Mouse (Mus musculus) heart, embryonic 10.5 days (tissue): Measurements from ENCODE around the gene Acbd6. TPM values are rescaled to one million over a fixed set of nuclear protein-coding genes. Genes with fewer than 3 reads are reported as not detected.
A peak's percentile ranks its signal among the peaks of the same experiment; 100 is the strongest.

ENCODE experiments used
- DNase-seq: peaks from one replicate; pipeline ENCODE4 v3.0.0-alpha.2; 2017; ENCODE audit warnings: low spot score
- H3K27ac ChIP-seq: fragments of 300-500 bp; sonication (generic); 2 replicates; pipeline ENCODE4 v1.5.1; 2016; ENCODE audit warnings: mild to moderate bottlenecking
- H3K27me3 ChIP-seq: fragments of 300-500 bp; sonication (generic); 2 replicates; pipeline ENCODE4 v1.6.1; 2016; ENCODE audit warnings: mild to moderate bottlenecking; ENCODE audit not compliant: poor library complexity, insufficient read depth, severe bottlenecking
- H3K36me3 ChIP-seq: fragments of 300-500 bp; sonication (generic); 2 replicates; pipeline ENCODE4 v1.6.1; 2016; ENCODE audit warnings: mild to moderate bottlenecking, moderate library complexity
- H3K4me1 ChIP-seq: fragments of 300-500 bp; sonication (generic); 2 replicates; pipeline ENCODE4 v1.6.1; 2016; ENCODE audit warnings: mild to moderate bottlenecking
- H3K4me3 ChIP-seq: fragments of 300-500 bp; sonication (generic); 2 replicates; pipeline ENCODE4 v1.5.1; 2016; ENCODE audit warnings: mild to moderate bottlenecking, moderate library complexity
- H3K9me3 ChIP-seq: fragments of 300-500 bp; sonication (generic); 2 replicates; pipeline ENCODE4 v1.6.1; 2016; ENCODE audit warnings: mild to moderate bottlenecking, moderate library complexity
- WGBS: fragments of 180-500 bp; shearing (Covaris S2); methylation state at CpG from one replicate; pipeline ENCODE4 v1.1.7; 2016; 5-methylcytosine and 5-hydroxymethylcytosine counted together
- polyA plus RNA-seq: library from polyadenylated mRNA; unstranded; fragments of >200 nt; fragmentation: Nextera tagmentation; extraction: Ambion mirVana; gene quantifications from 2 replicates; pipeline ENCODE4 v1.2.1, GENCODE M21; 2016

The Acbd6 gene
- 55.6 and 71.2 TPM in 2 replicates for polyA plus RNA-seq

- H3K4me1 ChIP-seq, result peaks cover 14% of the 10 kb centered on the region; the same call in 1 of the 2 replicates
- WGBS, result under 1% methylated on average over 83 of the region's 83 CpGs
- no peaks in the 10 kb centered on the region for H3K27me3 ChIP-seq
- peak within 1 kb of the TSS; percentile 100 for H3K4me3 ChIP-seq
- peak; percentile 87 for DNase-seq
- no peaks in the 10 kb centered on the region for H3K9me3 ChIP-seq
- peak within 1 kb of the TSS; percentile 95 for H3K27ac ChIP-seq
- H3K36me3 ChIP-seq, result no peaks in the 10 kb centered on the region
These were observed at the start of gene Acbd6 for GRCm38 (mm10) chr1:155558012-155558842. Gene Acbd6 (plus strand): TSS chr1:155558120.

GRCm38 (mm10) chr1:155510263-155510662 lies 47.7 kb upstream of the Acbd6 start:
- DNase-seq, result no peak
- H3K27me3 ChIP-seq, result no peaks in the 10 kb centered on the region
- H3K9me3 ChIP-seq, result no peaks in the 10 kb centered on the region
- 62% methylated on average over 10 of the region's 10 CpGs for WGBS
- no peak overlapping the region for H3K27ac ChIP-seq
- H3K4me1 ChIP-seq, result peaks cover 5% of the 10 kb centered on the region
- H3K36me3 ChIP-seq, result no peaks in the 10 kb centered on the region
- no peak overlapping the region for H3K4me3 ChIP-seq

- 89% methylated on average over 4 of the region's 4 CpGs for WGBS
- no peaks in the 10 kb centered on the region for H3K4me1 ChIP-seq
- no peak for DNase-seq
These were observed 42.1 kb upstream of the Acbd6 start for GRCm38 (mm10) chr1:155515866-155516265.

GRCm38 (mm10) chr1:155516594-155516993 lies 41.3 kb upstream of the Acbd6 start:
- no peak overlapping the region for H3K4me3 ChIP-seq
- no peaks in the 10 kb centered on the region for H3K9me3 ChIP-seq
- no peak for DNase-seq
- WGBS, result 45% methylated on average over 7 of the region's 7 CpGs
- H3K27ac ChIP-seq, result no peak overlapping the region
- no peaks in the 10 kb centered on the region for H3K36me3 ChIP-seq
- no peaks in the 10 kb centered on the region for H3K27me3 ChIP-seq
- peaks cover 7% of the 10 kb centered on the region; the same call in 1 of the 2 replicates for H3K4me1 ChIP-seq

More at GRCm38 (mm10) chr1:155515866-155516265, 42.1 kb upstream of the Acbd6 start:
- Histone ChIP-seq H3K9me3 (no peaks in the 10 kb centered on the region), H3K27ac (no peak overlapping the region), H3K36me3 (no peaks in the 10 kb centered on the region), H3K27me3 (no peaks in the 10 kb centered on the region), H3K4me3 (no peak overlapping the region)

- Histone ChIP-seq H3K4me1 (peaks cover 7% of the 10 kb centered on the region; the same call in 1 of the 2 replicates), H3K36me3 (no peaks in the 10 kb centered on the region), H3K27me3 (no peaks in the 10 kb centered on the region), H3K4me3 (no peak overlapping the region), H3K9me3 (no peaks in the 10 kb centered on the region), H3K27ac (no peak overlapping the region)
- DNase-seq, result no peak
- 75% methylated on average over 5 of the region's 5 CpGs for WGBS
These were observed 40.9 kb upstream of the Acbd6 start for GRCm38 (mm10) chr1:155517060-155517459.

- WGBS, result 93% methylated on average over 4 of the region's 4 CpGs
These were observed 37.6 kb upstream of the Acbd6 start for GRCm38 (mm10) chr1:155520285-155520684.

GRCm38 (mm10) chr1:155522493-155522892 lies 35.4 kb upstream of the Acbd6 start:
- WGBS, result 81% methylated on average over 4 of the region's 4 CpGs
- Histone ChIP-seq H3K4me3 (no peak overlapping the region), H3K36me3 (no peaks in the 10 kb centered on the region), H3K4me1 (peaks cover 28% of the 10 kb centered on the region), H3K9me3 (no peaks in the 10 kb centered on the region), H3K27me3 (no peaks in the 10 kb centered on the region), H3K27ac (no peak overlapping the region)
- DNase-seq, result no peak

More at GRCm38 (mm10) chr1:155520285-155520684, 37.6 kb upstream of the Acbd6 start:
- Histone ChIP-seq H3K36me3 (no peaks in the 10 kb centered on the region), H3K27me3 (no peaks in the 10 kb centered on the region), H3K4me1 (peaks cover 15% of the 10 kb centered on the region), H3K27ac (no peak overlapping the region), H3K4me3 (no peak overlapping the region), H3K9me3 (no peaks in the 10 kb centered on the region)
- no peak for DNase-seq

GRCm38 (mm10) chr1:155526176-155526575 lies 31.7 kb upstream of the Acbd6 start:
- Histone ChIP-seq H3K27me3 (no peaks in the 10 kb centered on the region), H3K4me1 (peaks cover 55% of the 10 kb centered on the region), H3K27ac (no peak overlapping the region), H3K9me3 (peaks cover 6% of the 10 kb centered on the region; the same call in 1 of the 2 replicates), H3K4me3 (no peak overlapping the region), H3K36me3 (no peaks in the 10 kb centered on the region)
- 47% methylated on average over 5 of the region's 5 CpGs for WGBS
- DNase-seq, result no peak

GRCm38 (mm10) chr1:155527027-155527786 lies 30.7 kb upstream of the Acbd6 start:
- peaks cover 6% of the 10 kb centered on the region; the same call in 1 of the 2 replicates for H3K9me3 ChIP-seq
- H3K4me3 ChIP-seq, result peak overlapping the region; percentile 27
- peaks cover 52% of the 10 kb centered on the region for H3K4me1 ChIP-seq
- WGBS, result 10% methylated on average over 12 of the region's 12 CpGs
- peak overlapping the region; percentile 79 for H3K27ac ChIP-seq
- no peaks in the 10 kb centered on the region for H3K27me3 ChIP-seq
- no peak for DNase-seq
- H3K36me3 ChIP-seq, result no peaks in the 10 kb centered on the region

GRCm38 (mm10) chr1:155527787-155528158 lies 30.1 kb upstream of the Acbd6 start:
- peaks cover 6% of the 10 kb centered on the region; the same call in 1 of the 2 replicates for H3K9me3 ChIP-seq
- no peaks in the 10 kb centered on the region for H3K27me3 ChIP-seq
- H3K27ac ChIP-seq, result peak overlapping the region; percentile 79
- no peaks in the 10 kb centered on the region for H3K36me3 ChIP-seq
- H3K4me3 ChIP-seq, result peak overlapping the region; percentile 31
- WGBS, result 5% methylated on average over 8 of the region's 8 CpGs
- no peak for DNase-seq
- H3K4me1 ChIP-seq, result peaks cover 52% of the 10 kb centered on the region

- no peak for DNase-seq
- 35% methylated on average over 11 of the region's 11 CpGs for WGBS
- H3K9me3 ChIP-seq, result peaks cover 6% of the 10 kb centered on the region; the same call in 1 of the 2 replicates
- H3K36me3 ChIP-seq, result no peaks in the 10 kb centered on the region
- no peaks in the 10 kb centered on the region for H3K27me3 ChIP-seq
- H3K27ac ChIP-seq, result peak overlapping the region; percentile 79
- no peak overlapping the region for H3K4me3 ChIP-seq
- peaks cover 60% of the 10 kb centered on the region for H3K4me1 ChIP-seq
These were observed 29.4 kb upstream of the Acbd6 start for GRCm38 (mm10) chr1:155528405-155529119.

GRCm38 (mm10) chr1:155529120-155529963 lies 28.6 kb upstream of the Acbd6 start:
- DNase-seq, result no peak
- Histone ChIP-seq H3K4me3 (no peak overlapping the region), H3K9me3 (peaks cover 6% of the 10 kb centered on the region; the same call in 1 of the 2 replicates), H3K27ac (peak overlapping the region; percentile 31; the same call in 1 of the 2 replicates), H3K4me1 (peaks cover 61% of the 10 kb centered on the region), H3K27me3 (no peaks in the 10 kb centered on the region), H3K36me3 (no peaks in the 10 kb centered on the region)
- WGBS, result 76% methylated on average over 19 of the region's 19 CpGs
